Mouse (Mus musculus) T-helper 17 cell (primary cell): ENCODE measurements around the gene Fkbp8.

Experiments
- in situ Hi-C, 2 experiments: fragments of 300-600 bp; cut with MboI, MseI; formaldehyde crosslinking; loops; 1 replicate in 1 of 2; 2 replicates in 1 of 2; pipeline ENCODE4 v1.15.1; 2025; ENCODE audit warnings: high pct_unique_total_duplicates in 2 of 2

Fkbp8 gene

GRCm38 (mm10) chr8:70551558-70552161, 24.1 kb downstream of the Fkbp8 start:
- in situ Hi-C loops: loop anchor here in 1 of 2 experiments (5.0 kb wide), 1 partner anchor 36 kb away; no protein-coding TSS in a partner anchor

DNA sequence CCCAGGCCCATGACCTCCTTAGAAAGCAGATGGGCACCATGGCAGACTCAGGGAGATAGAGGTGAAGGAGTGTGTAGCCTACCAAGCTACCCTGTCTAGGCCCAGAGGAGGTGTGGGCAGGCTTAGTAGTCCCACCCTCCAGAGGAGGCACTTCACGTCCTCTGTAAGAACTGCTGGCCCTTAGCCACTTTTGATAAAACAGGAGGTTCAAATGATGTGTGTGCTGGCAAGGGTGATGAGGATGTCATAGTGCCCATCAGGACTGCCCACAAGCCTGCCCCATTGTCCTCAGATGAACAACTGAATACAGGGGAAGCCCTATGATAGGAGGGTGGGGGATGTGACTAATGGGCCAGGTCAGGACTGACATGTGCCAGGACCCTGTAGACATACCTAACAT, 25.3 kb downstream of the Fkbp8 start:
- in situ Hi-C loops: loop anchor here in 1 of 2 experiments (5.0 kb wide), 1 partner anchor 34 kb away; no protein-coding TSS in a partner anchor

- in situ Hi-C loops: loop anchor here in 1 of 2 experiments (5.0 kb wide), 1 partner anchor 34 kb away; no protein-coding TSS in a partner anchor
These were observed 26.2 kb downstream of the Fkbp8 start for GRCm38 (mm10) chr8:70553740-70554139.

DNA sequence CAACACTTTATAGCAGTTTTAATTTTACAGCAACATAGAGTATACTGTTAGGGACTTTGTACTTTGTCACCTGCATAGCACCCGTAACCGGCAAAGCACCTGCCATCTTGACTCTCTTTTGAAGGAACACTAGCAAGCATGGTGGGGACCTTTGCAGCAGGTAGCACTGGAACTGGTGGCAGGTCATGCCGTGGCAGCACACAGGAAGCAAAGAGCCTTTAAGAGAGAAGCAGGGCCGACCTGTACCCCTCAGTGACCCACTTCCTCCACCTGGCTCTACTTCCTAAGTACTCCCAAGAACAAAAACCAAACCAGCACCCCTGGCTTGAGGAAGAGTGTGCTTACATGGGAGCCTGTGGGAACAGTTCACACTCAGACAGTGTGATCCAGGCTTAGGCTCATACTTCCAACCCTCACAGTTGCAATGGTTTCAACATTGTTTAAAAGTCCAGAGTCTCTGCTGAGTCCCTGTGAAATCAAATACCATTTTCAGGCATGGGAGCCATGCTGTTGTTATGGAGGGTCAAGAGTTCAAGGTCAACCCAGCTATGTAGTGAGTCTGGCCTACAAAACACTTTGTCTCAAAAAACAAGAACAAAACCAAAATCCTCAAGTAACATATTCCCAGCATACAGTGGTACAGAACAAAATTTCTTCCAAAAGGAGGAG, 27.7 kb downstream of the Fkbp8 start:
- in situ Hi-C loops: loop anchor here in 1 of 2 experiments (5.0 kb wide), 1 partner anchor 102 kb away; no protein-coding TSS in a partner anchor

DNA sequence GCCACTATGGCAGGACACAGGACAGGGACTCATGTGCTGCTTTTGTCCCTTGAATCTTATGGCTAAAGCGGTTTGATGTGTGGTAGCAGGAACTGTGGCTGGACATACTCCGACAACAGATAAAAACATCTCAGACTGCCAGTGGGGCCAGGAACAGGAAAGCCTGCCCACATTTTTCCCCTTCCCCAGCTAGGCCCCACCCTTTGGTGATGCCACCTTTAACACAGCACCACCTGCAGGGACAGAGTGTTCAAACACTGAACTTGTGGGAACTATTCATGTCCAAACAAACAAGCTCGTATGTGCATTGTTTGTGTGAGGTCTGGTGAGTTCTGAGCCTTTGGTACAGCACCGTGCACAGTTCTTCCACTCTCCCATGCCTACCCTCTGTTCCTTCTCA, 30.8 kb downstream of the Fkbp8 start:
- in situ Hi-C loops: loop anchor here in 1 of 2 experiments (5.0 kb wide), 1 partner anchor 99 kb away; no protein-coding TSS in a partner anchor

GRCm38 (mm10) chr8:70558983-70559382, 31.5 kb downstream of the Fkbp8 start:
- in situ Hi-C loops: loop anchor here in 1 of 2 experiments (5.0 kb wide), 1 partner anchor 98 kb away; no protein-coding TSS in a partner anchor

GRCm38 (mm10) chr8:70560096-70560495, 32.6 kb downstream of the Fkbp8 start:
- in situ Hi-C loops: loop anchor here in 1 of 2 experiments (5.0 kb wide), 1 partner anchor 143 kb away; no protein-coding TSS in a partner anchor

DNA sequence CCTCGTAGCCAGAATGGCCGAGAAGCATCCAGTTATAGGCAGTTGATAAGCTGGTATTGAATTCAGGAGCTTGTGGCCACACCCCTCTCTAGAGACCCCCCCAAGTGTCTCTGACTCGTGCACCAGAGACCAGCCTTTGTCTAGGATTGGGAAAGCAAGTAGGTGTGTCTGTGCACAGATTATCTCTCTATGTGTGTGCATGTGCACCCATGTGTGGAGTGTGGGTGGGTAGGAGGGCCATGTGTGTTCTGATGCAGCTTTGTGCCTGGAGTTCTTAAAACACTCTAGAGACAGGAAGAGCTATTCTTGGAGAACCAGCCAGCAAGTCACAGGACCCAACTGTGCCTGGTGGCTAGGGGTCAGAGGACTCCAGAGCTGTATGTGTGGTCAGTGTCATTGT, 33.0 kb downstream of the Fkbp8 start:
- in situ Hi-C loops: loop anchor here in 1 of 2 experiments (5.0 kb wide), 1 partner anchor 143 kb away; no protein-coding TSS in a partner anchor

GRCm38 (mm10) chr8:70561357-70561756, 33.8 kb downstream of the Fkbp8 start:
- in situ Hi-C loops: loop anchor here in 1 of 2 experiments (5.0 kb wide), 1 partner anchor 144 kb away; no protein-coding TSS in a partner anchor

DNA sequence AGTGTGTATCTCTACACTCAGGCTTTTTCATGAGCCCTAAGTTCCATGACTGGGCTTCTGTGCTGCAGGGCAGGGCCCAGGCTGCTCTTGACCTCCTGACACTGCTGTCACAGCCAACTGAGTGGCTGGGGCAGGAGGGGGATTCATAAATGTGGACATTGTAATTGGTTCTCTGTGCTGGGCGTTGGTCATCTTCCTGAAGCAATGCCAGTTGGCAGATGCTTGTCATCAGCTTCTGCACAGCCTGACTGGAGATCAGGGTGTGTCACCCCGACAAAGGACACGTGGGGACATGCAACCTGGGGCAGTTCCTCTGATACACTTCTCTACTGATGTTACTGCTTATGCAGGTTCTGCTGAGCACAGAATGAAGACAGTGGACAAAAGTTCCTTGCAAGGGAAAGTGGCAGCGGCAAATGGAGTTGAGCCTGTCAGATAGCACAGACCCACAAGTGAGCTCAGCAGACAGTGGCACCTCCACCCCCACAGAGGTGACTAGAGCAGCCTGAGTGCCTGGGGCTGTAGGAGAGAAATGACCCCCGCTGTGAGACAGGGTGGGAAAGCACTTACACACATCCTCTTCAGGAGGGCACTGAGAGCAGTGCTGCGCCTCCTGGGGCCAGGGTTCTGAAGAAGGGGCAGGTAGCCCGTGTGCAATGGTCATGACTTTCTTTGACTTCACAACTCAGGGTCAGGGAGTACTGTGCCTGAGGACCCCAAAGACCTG, 34.4 kb downstream of the Fkbp8 start:
- in situ Hi-C loops: loop anchor here in 1 of 2 experiments (5.0 kb wide), 1 partner anchor 145 kb away; no protein-coding TSS in a partner anchor

DNA sequence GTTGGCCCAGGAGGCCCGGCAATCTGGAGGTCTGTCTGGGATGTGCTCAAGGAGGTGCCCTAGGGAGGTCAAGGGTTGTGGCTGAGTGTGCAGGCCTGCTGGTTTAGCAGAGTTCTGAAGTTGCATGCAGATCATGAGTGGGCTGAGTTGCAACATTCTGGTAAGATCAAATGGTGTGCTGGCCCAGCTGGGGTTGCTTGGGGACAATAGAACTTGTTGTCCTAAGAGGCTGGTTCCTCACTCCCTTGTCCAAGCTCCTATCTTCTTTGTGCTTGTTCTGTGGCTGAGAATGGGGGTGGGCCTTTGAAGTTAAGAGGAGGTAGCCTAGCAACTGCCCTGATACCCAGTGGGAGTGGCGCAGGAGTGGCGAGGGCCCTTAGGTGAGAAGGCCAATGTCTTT, 35.3 kb downstream of the Fkbp8 start:
- in situ Hi-C loops: loop anchor here in 1 of 2 experiments (5.0 kb wide), 1 partner anchor 146 kb away; no protein-coding TSS in a partner anchor

- in situ Hi-C loops: loop anchor here in 1 of 2 experiments (5.0 kb wide), 1 partner anchor 147 kb away; no protein-coding TSS in a partner anchor
These were observed 36.4 kb downstream of the Fkbp8 start for GRCm38 (mm10) chr8:70563763-70564387.

DNA sequence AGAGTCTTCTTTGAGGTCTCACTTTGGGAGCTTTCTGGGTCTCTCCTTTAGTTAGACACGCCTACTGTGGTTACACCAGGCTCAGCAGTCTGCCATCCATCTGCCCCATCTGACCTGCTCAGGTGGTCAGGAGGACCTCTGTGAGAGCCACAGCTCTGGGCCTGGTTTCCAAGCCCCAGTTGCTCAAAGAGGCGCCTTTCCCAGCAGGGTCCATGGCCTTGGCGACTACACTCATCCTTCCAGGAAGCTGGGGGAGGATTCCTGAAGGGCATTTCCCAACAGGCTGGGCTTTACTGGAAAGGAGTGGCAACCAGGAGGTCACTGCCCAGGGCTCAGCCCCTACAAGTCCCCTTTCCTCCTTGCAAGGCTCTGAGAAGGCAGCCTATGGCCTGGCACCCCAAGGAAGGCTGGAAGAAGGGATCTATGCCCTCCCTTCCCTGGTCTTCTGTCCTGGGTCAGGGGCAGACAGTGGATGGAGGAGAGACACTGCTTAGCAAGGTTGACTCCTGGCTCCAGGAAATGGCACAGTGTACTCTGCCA, 37.2 kb downstream of the Fkbp8 start:
- in situ Hi-C loops: loop anchor here in 1 of 2 experiments (5.0 kb wide), 1 partner anchor 147 kb away; no protein-coding TSS in a partner anchor

- in situ Hi-C loops: no loop called here
These were observed 38.0 kb downstream of the Fkbp8 start for GRCm38 (mm10) chr8:70565561-70565960.

- in situ Hi-C loops: no loop called here
These were observed 42.8 kb downstream of the Fkbp8 start for GRCm38 (mm10) chr8:70570360-70570759.

DNA sequence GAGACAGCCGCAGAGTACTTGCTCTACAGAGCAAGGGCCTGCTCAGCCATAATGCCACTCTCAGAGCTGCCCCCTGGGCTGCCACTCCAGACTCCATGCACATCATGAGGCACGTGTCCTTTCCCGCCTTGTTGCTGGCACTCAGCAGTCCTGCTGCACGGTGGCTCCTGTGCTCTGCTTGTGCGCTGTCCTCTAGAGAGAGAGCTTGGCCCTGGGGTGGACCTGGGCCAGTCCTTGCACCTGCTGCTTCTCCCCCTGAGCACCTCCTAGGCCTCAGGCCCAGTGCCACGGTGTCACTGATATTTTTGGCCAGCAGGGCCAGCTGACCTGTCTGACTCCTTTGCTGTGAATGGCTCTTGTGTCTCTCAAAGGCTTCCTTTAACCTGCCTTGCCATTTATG, 43.5 kb downstream of the Fkbp8 start:
- in situ Hi-C loops: no loop called here

- in situ Hi-C loops: no loop called here
These were observed 46.8 kb downstream of the Fkbp8 start for GRCm38 (mm10) chr8:70574302-70574701.

DNA sequence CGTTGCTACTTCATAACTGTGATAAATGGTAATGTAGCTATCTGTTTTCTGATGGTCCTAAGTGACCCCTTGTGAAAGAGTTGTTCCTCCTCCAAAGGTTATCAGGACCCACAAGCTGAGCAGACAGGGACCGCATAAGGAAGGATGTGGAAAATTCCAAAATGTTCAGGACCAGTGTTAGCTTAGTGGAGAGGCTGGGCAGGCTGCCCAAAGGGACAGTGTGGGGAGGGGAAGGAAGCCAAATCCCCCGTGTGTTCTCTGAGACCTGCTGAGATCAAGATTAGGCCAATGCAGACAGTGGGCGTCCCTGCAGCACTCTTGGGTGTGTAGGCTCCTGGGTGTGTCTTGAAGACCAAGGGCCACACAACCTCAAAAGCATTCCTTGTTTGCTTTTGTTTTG, 47.4 kb downstream of the Fkbp8 start:
- in situ Hi-C loops: no loop called here

DNA sequence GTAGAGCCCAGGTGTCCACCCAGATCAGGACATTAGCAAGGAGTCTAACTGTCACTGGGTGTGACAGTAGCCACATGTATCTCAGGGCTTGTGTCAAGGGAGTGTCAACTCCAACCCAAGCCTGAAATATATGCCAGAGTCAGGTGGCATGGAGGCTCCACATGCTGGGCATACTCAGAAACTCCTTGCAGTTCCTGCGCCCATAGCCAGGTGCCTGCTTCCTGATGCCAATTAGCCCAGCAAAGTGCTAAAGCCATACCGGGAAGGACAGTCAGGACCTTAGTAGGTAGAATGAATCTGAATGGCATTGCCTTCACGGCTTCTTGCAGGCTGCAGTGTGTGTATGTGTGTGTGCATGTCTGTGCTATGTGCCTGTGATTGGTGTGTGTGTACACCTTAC, 49.7 kb downstream of the Fkbp8 start:
- in situ Hi-C loops: no loop called here

GRCm38 (mm10) chr8:70583476-70584387, 56.2 kb downstream of the Fkbp8 start:
- in situ Hi-C loops: no loop called here
